Mouse (Mus musculus) cerebellum, postnatal 36 days (tissue): Measurements from ENCODE around the gene Ppp1r14d.

Source experiments
- DNase-seq, 2 experiments: peaks; one replicate each; pipeline ENCODE4 v3.0.0; 2021 to 2022; ENCODE audit warnings: mixed read lengths in 2 of 2

The Ppp1r14d gene

DNA sequence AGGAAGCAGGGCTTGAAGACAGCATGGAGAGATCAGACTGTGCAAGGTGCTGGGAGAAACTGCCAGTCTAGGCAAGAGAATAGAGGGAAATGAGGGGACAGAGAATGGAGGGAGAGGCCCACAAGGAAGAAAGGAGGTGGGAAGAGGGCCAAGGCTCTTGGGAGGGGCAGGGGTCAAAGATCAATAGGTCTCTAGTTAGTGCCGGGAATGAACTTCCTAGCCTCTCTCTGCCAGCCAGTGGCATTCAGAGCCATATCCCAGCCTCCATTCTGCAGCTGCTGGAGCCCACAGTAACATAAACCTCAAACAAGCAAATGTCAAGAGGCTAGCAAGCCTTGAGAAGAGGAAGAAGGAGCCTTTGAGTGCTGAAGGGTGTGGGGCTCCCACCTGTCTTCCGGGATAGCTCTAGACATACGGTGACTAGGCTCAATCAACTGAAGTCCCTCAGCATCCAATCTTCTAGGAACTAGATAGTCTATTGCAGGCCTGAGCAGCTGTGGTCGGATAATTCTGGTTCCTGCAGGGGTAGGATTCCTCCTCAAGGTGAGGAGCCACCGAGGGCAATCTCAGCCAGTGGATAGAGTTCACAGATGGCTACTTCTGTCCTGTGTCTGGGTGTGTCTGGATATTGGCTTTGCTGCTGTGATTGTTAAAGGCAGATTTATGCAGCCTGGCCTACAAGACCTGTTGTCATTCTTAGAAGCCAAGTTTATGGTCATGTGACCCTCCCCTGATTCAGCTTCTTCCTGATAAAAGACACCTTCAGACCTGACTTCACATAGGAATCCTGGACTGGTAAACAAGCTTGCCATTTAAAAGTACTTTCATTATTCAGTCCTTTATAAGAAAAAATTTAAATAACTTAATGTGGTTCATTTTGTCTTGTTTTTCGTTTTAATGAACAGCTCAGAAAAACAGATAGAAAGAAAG, at the start of gene Ppp1r14d:
TSS of gene Ppp1r14d (minus strand) at position 132 of the 930 bp plus-strand sequence.
- DNase-seq: no peak

DNA sequence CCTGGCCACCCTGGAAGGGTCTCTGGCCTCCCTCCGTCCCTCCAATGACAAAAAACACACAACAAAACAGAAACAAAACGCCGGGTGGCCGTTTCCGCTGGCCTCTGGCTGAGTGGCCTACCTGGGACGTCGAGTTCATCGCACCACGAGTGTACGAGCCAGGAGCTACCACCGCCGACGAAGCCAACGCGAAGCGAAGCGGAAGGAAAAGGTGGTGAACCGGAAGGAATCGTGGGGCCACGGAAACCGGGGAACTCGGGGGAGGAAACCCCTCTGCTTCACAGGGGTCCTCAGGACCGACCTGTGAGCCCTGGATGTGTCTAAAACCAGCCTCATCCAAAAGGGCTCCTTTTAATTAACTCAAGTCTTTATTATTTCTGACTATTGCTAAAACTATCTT, 48.1 kb upstream of the Ppp1r14d start:
- DNase-seq: no peak

DNA sequence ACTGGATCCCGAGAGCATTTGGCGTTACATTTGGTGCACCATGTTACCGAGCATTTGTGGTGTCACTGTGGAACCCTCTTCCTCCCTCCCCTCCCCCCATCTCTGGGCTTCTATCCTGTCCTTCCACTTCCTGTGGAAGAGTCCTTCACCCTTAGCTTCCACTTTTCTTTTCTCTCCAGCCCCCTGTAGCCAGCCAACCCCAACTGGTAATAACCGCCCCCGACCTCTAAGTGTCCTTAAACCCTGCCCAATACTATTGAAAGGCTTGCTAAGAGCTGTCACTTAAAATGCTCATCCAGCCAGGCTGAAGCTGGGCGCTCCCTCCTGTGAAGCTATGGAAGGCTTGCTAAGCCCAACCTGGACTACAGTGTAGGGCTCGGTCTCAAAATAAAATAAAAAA, 47.2 kb upstream of the Ppp1r14d start:
- no peak for DNase-seq

DNA sequence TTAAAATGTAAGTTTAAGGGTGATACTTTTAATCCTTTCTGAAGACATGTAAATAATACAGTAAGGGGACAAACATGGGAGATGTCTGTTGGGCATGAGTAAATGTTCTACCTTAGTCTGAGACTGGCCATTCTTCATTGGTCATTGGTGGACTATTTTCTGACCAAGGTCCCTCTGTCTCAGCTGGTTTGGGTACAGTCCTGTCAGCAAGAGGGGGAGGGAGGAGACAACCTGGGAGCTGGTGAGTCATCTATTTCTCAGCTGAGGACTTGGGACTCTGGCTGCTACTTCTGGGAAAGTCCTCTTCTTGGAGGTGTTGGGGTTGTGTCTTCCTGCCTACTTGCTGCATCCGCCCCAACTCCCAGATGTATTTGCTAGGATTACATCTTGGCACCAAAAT, 44.4 kb upstream of the Ppp1r14d start:
- no peak for DNase-seq

DNA sequence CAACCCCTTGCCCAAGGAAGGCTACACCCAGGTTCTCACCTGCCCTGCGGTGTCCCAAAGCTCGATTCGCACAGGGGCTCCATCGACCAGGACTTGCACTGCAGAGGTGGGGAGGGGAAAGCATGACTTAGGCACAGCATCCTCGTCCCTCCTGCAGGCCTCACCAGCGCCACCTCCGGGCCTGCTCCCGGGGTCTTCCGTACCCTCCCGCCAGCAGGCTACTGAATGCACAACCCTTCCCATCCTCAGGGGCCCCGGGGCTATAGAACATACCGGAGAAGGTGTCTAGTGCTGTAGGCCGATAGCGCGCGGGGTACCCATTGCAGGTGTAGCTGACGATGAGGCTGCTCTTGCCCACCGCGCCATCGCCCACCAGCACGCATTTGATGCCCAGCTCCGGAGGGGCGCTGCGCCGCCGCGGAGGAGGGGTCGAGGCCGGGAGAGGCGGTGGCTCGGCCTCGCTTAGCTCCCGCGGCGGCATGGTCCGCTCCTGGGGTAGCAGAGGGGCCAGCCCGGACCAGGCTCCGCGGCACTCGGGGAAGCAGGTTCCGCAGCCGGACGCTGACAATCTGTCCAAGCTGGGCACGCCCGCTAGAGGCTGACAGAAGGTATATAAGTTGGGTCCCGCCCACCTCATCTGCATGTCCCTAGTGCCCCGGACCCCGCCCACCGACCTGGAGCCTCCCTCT, 41.1 kb upstream of the Ppp1r14d start, which contains the start of gene Rhov:
TSS of gene Rhov (minus strand) at position 630 of the 689 bp plus-strand sequence.
- peak; percentile 77 to 81 for DNase-seq

DNA sequence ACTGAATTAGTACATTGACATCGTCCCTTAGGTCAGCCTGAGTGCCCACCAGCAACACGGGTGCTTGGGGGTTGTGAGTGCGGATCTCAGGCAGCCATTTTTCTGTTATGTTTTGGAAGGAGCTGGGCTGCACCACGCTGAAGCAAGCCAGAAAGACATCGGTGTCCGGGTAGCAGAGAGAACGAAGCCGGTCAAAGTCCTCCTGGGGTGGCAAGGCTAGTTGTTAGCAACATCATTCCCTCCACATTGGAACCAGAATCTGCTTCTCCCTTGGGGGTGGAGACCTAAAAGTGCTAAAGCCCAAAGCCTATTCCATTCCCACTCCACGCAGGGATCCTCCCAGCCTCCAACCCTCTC, 40.6 kb upstream of the Ppp1r14d start:
- no peak for DNase-seq

DNA sequence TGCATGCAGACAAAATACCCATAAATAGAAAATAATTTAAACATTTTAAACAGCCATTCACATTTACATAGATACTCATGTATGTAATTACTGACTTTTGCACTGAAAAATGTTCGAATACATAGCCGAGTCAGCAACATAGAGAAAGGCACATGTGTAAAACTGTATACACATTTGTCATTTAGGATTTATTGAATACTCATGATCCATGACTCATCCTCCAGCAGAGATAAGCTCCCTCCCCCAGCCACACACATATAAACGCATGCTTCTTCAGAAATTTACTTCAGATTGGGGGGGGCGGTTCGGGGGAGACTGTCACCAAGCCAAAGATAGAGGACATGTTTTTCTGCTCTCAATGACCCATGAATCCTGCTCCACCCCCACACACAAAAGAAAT, 34.1 kb upstream of the Ppp1r14d start:
- DNase-seq: no peak

DNA sequence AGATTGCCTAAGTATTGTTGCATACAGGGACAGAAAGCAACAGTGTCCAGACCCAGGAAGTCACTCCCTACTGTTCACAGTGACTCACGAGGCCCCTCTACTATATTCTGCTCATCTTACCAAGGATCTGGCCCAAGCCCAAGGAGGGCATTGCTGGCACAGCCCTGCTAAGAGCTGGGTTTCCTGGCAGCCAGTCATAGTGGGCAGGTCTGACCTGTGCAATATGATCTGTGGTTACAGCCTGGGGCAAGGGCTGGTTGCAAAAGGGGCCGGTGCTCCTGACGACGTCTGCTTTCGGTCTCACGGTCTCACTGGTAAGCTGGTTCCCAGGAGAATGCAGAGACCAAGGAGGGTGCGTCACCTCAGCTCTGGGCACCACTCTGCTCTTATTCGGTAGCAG, 33.3 kb upstream of the Ppp1r14d start:
- DNase-seq: peak; percentile 21 to 25

DNA sequence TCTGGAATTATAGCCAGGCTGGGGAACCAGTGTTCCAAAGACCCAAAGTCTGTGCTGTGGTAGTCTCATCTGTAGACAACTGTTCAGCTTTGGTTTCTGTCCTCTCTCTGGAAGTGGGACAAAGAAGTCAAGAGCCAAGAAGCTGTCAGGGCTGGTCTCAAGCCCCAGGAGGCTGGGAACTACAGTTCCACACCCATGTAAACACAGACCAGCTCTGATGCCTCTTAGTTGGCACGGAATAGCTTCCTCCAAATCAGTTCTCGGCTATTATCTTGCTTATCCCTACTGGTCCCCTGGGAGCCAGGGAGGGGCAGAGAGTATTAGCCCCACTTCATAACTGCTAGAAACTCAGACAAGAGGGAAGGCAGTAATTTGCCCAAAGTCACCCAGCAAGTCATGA, 31.6 kb upstream of the Ppp1r14d start:
- DNase-seq: no peak

DNA sequence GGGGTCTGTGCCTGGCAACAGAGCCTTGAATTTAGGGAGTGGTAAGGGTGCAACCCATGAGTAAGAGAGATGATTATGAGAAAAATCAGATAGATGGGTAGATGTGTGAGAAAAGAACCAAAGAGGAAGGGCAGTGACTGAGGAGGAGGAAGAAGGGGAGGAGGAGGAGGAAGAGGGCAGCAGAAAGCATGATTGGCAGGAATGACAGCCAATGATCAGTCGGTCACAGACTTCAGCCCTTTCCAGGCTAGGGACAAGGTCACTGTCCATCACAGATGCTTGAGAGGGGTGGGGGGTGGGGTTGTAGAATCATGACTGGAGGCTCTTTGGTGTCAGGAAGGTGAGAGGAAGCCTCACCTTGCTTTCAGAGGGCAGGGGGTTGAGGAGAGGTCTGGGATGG, 30.8 kb upstream of the Ppp1r14d start:
- DNase-seq: no peak

DNA sequence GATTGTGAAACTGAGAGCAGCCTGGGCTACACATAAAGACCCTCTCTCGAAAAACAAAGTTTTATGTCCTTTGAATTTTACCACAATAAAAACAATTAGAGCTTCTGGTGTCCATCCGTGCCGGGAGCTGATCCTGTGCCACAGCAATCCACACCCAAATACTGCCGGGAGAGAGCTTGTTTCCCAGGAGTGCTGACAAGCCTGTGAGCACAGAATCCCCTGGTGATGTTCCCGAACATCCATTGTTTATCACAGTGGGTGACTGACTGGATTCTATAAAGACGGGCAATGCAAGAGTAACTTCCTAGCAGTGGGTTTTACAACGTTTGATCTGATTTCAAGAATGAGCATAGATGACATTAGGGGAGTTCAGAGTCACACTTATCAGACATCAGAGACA, 25.3 kb upstream of the Ppp1r14d start:
- DNase-seq: no peak

DNA sequence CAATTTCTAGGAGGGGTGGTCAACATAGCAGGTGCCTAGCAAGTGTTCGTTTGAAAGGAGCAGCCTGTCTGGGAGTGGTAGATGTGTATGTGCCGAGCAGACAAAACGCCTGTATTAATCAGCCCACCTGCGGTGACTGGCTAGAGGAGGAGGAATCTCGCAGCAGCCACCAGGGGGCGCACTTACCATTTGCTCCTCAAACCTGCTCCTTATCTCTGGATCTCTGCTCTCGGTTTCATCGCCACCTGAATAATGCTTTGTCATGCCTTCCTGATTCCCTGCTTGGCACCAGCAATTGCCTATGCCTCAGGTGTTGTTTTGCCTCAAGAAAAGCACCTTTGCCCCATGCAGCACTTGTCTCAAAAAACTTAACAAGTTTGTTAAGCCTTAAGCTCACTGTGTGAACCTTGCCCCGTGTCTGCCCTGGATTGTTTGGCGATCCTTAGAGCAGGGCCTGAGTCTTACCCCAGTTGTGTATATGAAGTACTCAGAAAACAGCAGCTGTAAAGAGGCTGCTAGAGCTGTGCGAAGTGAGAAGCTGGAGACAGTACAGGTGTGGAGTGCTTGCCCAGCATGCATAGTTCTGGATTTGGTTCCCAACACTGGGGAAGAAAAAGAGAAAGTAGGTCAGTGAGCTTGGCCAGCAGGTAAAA, 21.2 kb upstream of the Ppp1r14d start:
- DNase-seq: peak; percentile 90 to 91

DNA sequence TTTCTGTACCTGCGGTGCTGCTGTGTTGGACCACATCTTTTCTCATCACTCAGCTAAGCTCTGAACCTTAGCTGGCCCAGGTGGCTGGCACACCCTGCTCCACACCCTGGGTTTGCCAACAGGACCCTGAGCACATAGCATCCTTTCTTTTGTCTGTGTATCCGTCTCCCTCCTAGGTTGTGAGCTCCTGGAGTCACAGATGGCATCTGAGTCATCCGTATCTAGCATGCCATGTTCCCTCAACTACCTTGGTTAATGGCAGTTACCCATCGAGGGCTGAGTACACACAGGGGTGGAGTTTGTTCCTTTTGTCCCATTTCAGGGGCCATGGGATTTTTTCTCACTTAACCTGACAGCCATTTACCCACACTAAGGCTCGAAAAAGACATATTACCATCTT, 20.7 kb upstream of the Ppp1r14d start:
- no peak for DNase-seq

DNA sequence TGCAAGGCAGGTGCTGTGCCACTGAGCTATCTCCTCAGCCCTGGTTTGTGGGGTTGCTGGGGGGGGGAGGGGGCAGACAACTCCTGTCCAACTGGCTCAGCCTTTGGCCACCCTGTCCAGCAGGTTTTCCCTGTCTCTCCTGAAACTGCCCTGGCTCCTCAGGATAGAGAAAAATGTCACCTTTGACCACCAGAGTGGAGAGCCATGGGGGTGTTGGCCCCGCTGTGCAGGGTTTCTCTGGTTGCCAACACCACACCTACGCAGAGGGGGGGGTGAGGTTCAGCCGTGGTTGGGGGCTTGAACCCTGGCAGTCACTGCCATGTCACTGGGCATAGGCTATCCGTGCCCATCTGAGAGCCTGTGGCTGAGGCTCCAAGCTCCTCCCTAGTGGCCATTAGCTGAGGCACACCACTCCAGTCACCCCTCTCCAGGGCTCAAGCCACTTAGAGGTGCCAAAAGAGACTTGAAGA, 19.9 kb upstream of the Ppp1r14d start:
- no peak for DNase-seq

DNA sequence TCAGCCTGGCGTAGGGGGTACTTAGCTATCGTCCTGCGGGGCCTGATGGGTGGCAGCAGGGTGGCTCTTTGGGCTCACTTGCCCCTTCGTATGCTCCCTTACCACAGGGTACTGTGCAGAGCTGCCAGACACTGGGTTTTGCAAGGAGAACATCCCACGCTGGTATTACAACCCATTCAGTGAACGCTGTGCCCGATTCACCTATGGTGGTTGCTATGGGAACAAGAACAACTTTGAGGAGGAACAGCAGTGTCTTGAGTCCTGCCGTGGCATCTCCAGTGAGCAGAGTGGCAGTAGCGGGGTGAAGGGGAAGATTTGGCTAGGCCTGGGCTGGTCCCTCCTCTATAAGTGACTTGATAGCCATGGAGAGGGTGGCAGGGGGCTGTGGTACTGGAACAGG, 18.2 kb upstream of the Ppp1r14d start:
- no peak for DNase-seq

DNA sequence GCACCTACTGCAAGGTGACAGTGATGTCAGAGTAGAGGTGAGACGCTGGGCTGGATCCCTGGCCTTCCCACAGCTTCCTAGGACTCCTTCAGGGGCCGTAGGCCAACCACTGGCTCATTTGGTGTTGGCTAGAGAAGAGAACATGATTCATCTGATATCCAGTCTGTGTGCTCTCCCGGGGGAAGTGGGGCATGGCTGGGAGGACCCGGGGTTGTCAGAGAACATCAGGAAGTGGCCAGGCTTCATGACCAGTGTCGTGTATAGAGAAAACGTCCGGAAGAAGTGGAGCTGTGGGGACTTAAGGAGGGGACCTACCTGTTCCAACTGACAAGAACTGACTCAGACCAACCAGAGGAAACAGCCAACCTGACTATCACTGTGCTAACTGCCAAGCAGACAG, 15.5 kb upstream of the Ppp1r14d start:
- no peak for DNase-seq

DNA sequence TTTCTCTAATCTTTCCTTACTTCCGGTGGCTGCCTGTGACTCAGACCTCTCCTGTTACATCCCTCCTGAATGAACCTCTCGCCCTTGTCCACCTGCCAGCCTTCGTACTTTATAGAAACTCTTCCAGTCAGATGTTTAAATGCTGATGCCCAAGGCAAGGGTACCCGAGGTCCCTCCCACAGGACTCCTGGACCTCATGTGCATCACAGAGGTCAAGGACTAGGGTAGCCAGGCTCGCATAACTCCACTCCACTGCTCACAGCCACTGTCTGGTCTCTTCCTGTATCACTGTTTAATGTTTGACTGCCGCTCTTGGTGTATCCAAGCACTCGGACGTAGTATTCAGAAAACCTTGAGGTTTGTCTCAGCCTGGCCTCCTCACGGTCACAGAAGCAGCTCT, 12.8 kb upstream of the Ppp1r14d start:
- no peak for DNase-seq

DNA sequence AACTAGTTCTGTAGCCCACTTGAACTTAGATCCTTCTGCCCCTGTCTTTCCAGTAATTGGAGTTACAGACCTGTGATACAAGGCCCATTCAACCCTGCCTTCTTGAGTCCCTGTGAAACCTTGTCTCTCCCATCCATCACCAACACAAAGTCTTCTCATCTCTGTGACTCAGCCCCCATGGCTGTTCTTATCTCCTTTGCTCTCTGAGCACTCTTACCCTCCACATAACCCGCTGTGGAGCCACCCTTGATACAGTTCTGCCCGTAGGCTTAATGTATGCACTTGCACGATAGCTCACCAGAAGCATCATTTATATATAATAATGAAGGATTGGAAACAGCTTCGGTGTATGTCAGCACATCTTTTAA, 11.1 kb upstream of the Ppp1r14d start:
- no peak for DNase-seq

DNA sequence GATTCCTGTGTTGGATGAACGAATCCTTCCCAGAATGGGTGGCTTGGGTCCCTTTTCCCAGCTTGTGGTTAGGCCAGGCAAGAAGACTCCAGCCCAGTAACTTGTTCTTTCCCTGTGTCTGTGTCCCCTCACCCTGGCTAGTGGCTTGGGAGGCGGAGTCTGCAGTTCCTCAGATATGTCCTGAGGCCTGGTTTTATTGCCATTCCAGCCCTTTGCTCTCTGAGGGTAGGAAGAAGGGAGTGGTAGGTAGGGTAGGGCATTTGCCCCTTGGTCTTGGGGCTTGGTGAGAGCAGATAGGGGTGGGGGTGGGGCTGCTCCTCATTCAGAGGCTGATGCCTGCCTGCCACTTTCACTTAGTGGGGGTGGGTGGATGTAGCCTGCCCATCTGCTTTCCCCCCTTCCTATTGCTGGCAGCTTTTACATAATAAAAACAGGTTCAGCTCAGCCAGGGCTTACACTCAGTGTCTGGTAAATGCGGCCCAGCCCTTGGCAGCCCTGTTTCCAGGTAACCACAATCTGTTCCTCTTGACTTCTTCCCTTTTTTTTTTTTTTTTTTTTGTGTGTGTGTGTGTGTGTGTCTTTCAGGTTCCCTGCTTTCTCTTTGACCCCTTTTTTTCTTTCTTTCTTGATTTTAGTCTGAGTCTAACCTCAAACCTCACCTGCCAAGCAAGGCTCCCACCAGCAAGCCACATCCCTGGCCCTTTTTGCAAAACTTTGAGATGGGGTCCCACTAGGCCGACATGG, 10.5 kb upstream of the Ppp1r14d start:
- DNase-seq: no peak

DNA sequence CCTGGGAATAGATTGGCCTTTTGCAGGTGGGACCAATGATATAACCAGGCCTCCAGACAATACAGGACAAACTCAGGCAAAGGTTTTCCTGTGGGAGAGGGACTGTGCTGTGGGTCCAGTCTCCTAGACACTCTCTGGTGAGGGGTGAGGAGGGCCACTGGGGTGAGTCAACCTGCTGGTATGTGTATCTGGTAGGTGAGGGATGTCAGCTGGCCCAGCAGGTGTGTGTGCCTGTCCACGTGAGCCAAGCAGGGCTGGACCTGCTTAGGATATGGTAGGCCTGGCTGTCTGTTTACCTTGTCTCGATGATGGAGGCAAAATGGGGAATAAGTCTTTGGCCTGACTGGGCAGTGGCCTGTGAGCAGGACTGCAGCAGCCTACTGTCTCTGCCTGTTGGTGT, 9.0 kb upstream of the Ppp1r14d start:
- DNase-seq: no peak

DNA sequence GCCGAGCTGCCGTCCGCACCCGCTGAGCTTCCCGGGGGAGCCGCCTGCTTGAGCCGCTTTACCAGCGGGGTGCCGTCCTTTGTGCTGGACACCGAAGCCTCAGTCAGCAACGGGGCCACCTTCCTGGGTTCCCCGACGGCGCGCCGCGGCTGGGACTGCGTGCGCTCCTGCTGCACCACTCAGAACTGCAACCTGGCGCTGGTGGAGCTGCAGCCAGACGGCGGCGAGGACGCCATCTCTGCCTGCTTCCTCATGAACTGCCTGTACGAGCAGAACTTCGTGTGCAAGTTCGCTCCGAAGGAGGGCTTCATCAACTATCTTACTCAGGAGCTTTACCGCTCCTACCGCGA, 8.1 kb upstream of the Ppp1r14d start:
- no peak for DNase-seq

DNA sequence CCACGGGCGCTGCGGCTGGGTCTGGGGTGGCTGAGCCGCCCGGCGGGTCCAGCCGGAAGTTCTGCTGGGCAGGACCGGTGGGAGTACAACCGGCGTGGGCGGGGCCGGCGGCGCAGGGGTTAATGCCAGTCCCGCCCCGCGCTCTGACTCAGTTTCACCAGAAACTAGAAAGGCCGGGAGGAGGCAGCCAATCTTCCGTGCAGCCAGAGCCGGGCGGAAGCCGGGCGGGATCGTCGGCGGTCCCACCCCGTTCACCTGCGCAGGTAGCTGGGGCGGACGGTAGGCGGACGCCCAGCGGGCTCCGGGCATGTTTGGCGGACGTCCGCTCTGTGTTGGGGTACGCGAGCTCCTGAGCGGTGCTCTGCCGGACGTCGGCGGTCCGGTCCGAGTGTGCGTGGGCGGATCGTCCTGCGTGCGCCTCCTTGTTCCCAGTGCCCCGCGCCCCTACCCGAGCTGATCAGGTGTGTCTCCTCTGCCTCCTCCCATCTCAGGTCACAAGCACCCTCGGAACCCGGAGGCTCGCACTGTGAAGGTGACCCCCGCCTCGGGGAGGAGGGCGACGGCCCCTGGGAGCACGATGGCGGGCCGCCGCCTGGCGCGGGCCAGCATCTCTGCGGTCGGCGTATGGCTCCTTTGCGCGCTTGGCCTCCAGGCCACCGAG, 7.6 kb upstream of the Ppp1r14d start, which contains the start of gene Spint1:
TSS of gene Spint1 (plus strand) at position 153 of the 661 bp plus-strand sequence.
- DNase-seq: no peak
